Mouse (Mus musculus): Measurements from ENCODE around the gene St7. TPM values are rescaled to one million over a fixed set of nuclear protein-coding genes. Genes with fewer than 3 reads are reported as not detected.

The St7 gene
- polyA plus RNA-seq, 1 experiment from 2014 or later: 31.6 TPM

DNA sequence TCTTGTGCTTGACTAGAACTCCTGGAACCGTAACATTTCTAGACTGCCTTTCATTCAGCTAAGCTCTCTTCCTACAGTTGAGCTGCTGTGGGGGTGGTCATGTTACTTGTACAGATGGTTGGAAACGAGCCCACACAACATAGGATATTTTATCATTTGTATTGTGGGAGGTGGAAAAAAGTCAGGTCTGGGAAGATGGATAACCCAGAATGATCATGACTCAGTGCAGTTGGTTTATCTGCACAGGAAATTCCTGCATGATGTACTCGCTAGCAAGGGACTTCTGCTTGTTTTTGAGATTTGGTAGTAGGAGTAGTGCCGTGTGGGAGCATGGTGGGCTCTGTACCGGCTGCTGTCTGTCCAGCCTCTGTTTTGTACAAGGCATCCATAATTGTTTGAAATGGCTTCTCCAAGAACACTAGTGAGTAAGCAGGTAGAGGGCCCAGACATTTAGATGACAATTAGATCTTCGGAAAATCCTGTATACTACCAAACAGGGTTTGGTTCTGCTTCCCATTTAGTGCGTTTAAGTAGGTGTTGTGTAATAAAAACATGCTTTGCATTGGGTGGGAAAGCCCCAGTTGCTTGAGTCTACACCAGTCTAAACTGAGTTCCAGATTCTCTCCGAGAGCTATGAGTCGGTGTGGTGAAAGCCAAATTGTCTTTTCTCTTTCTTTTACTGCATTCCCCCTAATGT lies 71.4 kb downstream of the St7 start:
- Histone ChIP-seq H3K36me3 (ENCODE audit: control insufficient read depth, insufficient read depth, low read length) (no peaks in the 10 kb centered on the region), H3K9me3 (ENCODE audit: control insufficient read depth, low read length) (no peaks in the 10 kb centered on the region), H3K4me2 (ENCODE audit: low read length) (peak overlapping the region; percentile 27; the same call in 1 of the 2 replicates), H3K27ac (replicated peaks in 1 of 2; ENCODE audit: control insufficient read depth in 1 of 2, insufficient read depth in 1 of 2, low read depth in 2 of 2, low read length in 2 of 2) (peak overlapping the region; percentile 69 to 70), H3K4me3 (ENCODE audit: control insufficient read depth in 1 of 2, insufficient read depth in 1 of 2, low read depth in 1 of 2, low read length in 2 of 2) (no peak overlapping the region), H3K4me1 (ENCODE audit: control insufficient read depth in 2 of 2, insufficient read depth in 2 of 2, low read length in 2 of 2) (peaks cover 8 to 62% of the 10 kb centered on the region in 2 experiments), H3K9ac (ENCODE audit: low read length) (no peak overlapping the region), H3K27me3 (ENCODE audit: control insufficient read depth, insufficient read depth, low read length) (no peaks in the 10 kb centered on the region)
- WGBS: 57% methylated on average over 9 of the region's 9 CpGs
- ATAC-seq (ENCODE audit: insufficient number of reproducible peaks, insufficient read depth, low FRiP score, low read depth): peak; percentile 78

DNA sequence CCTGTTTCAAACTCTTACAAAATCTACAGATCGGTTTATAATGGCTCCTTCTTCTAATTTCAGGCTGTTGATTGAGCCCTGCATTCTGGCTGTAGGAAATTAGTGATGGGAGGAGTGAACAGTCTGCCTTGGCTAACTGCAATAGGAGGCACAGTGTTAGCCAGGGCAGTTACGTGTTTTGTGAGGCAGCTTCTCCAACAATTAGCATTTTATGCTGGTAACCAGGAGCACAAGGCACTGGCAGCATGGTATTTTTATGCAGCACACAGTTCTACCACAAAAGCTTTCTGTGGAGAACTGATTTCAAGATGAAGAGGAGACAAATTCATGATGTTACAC lies 71.9 kb downstream of the St7 start:
- Histone ChIP-seq H3K4me3 (ENCODE audit: control insufficient read depth in 1 of 2, insufficient read depth in 1 of 2, low read depth in 1 of 2, low read length in 2 of 2) (no peak overlapping the region), H3K27ac (replicated peaks in 1 of 2; ENCODE audit: control insufficient read depth in 1 of 2, insufficient read depth in 1 of 2, low read depth in 2 of 2, low read length in 2 of 2) (peak overlapping the region; percentile 69 to 70), H3K27me3 (ENCODE audit: control insufficient read depth, insufficient read depth, low read length) (no peaks in the 10 kb centered on the region), H3K9ac (ENCODE audit: low read length) (no peak overlapping the region), H3K36me3 (ENCODE audit: control insufficient read depth, insufficient read depth, low read length) (no peaks in the 10 kb centered on the region), H3K9me3 (ENCODE audit: control insufficient read depth, low read length) (no peaks in the 10 kb centered on the region), H3K4me1 (ENCODE audit: control insufficient read depth in 2 of 2, insufficient read depth in 2 of 2, low read length in 2 of 2) (peaks cover 7 to 62% of the 10 kb centered on the region in 2 experiments), H3K4me2 (ENCODE audit: low read length) (0 out of 2 replicates have a peak overlapping the region, but pooled peaks have one; percentile 1)
- no peak for ATAC-seq (ENCODE audit: insufficient number of reproducible peaks, insufficient read depth, low FRiP score, low read depth)
- 82% methylated on average over 2 of the region's 2 CpGs for WGBS

DNA sequence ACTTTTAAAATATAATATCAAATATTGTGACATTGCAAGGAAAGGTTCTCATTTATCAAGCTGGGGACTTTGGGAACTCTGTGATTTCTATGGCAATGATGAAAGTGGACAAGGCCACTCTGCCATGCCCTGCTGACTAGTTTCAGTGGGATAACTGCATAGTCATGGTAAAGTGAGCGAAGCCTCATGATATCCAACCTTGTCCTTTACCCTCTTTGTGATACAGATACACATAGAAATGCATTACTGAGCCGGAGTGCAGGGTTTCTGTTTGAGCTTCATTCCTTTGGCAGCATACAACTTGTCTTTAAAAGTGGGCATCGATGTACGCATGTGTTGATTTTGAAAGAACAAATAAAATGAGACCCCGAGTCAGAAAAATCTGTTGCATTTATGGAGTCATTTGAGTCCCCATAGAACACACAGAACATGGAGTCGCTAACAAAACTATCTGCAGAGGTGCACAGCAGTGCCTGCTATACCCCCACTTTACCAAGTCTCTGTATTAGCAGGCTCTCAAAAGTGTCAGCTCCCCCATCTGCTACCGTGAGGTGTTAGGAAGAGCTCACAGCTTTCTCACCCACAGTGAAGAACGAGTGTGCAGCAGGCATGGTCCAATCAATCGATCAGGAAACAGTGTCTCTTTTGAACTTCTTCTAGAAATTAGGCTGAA lies 77.4 kb downstream of the St7 start:
- Histone ChIP-seq H3K9me3 (ENCODE audit: control insufficient read depth, low read length) (no peaks in the 10 kb centered on the region), H3K4me3 (ENCODE audit: control insufficient read depth in 1 of 2, insufficient read depth in 1 of 2, low read depth in 1 of 2, low read length in 2 of 2) (no peak overlapping the region), H3K27me3 (ENCODE audit: control insufficient read depth, insufficient read depth, low read length) (no peaks in the 10 kb centered on the region), H3K27ac (replicated peaks in 1 of 2; ENCODE audit: control insufficient read depth in 1 of 2, insufficient read depth in 1 of 2, low read depth in 2 of 2, low read length in 2 of 2) (peak overlapping the region; percentile 36 to 47; a peak in 3 of 4 replicates), H3K9ac (ENCODE audit: low read length) (peak overlapping the region; percentile 36), H3K4me2 (ENCODE audit: low read length) (peak overlapping the region; percentile 42), H3K4me1 (ENCODE audit: control insufficient read depth in 2 of 2, insufficient read depth in 2 of 2, low read length in 2 of 2) (peaks cover 12 to 43% of the 10 kb centered on the region in 2 experiments), H3K36me3 (ENCODE audit: control insufficient read depth, insufficient read depth, low read length) (no peaks in the 10 kb centered on the region)
- ATAC-seq (ENCODE audit: insufficient number of reproducible peaks, insufficient read depth, low FRiP score, low read depth): no peak
- 65% methylated on average over 9 of the region's 9 CpGs for WGBS

DNA sequence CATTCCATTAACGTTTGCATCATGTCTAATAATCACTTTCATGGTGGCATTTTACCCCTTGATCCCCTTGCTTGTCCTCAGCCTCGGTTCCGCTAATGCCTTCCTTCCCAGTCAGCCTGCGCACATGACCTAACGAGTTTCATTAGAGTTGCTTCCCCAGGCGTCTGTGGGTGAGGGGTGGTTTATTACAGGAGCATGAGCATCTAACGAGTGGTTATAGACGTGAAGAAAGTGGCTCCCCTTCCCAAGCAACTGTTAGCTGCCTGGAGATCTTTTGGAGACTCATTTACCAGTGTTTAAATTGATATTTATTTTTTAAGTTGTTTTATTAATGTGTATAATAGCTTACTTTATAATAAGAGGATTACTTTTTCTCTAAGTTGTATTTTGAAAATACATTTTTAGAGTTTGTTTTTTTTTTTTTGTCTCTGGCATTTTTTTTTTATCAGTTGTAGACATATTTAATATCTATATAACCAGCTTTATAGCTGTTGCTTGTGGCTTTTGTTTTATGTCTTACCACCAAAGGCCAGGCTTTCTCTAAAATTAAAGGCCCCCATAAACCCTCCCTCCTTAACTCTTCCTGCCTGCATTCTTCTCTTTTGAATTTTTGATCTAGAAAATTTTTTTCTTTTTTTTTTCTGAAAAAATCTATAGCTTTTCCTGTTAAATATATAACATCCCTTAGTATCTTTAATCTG lies 78.1 kb downstream of the St7 start:
- 38% methylated on average over 8 of the region's 8 CpGs for WGBS
- Histone ChIP-seq H3K9me3 (ENCODE audit: control insufficient read depth, low read length) (no peaks in the 10 kb centered on the region), H3K9ac (ENCODE audit: low read length) (peak overlapping the region; percentile 36; the same call in 1 of the 2 replicates), H3K4me2 (ENCODE audit: low read length) (peak overlapping the region; percentile 42), H3K27ac (replicated peaks in 1 of 2; ENCODE audit: control insufficient read depth in 1 of 2, insufficient read depth in 1 of 2, low read depth in 2 of 2, low read length in 2 of 2) (peak overlapping the region; percentile 36 to 47; a peak in 2 of 4 replicates), H3K4me1 (ENCODE audit: control insufficient read depth in 2 of 2, insufficient read depth in 2 of 2, low read length in 2 of 2) (peaks cover 12 to 37% of the 10 kb centered on the region in 2 experiments), H3K4me3 (ENCODE audit: control insufficient read depth in 1 of 2, insufficient read depth in 1 of 2, low read depth in 1 of 2, low read length in 2 of 2) (no peak overlapping the region), H3K36me3 (ENCODE audit: control insufficient read depth, insufficient read depth, low read length) (no peaks in the 10 kb centered on the region), H3K27me3 (ENCODE audit: control insufficient read depth, insufficient read depth, low read length) (no peaks in the 10 kb centered on the region)
- ATAC-seq (ENCODE audit: insufficient number of reproducible peaks, insufficient read depth, low FRiP score, low read depth): no peak

DNA sequence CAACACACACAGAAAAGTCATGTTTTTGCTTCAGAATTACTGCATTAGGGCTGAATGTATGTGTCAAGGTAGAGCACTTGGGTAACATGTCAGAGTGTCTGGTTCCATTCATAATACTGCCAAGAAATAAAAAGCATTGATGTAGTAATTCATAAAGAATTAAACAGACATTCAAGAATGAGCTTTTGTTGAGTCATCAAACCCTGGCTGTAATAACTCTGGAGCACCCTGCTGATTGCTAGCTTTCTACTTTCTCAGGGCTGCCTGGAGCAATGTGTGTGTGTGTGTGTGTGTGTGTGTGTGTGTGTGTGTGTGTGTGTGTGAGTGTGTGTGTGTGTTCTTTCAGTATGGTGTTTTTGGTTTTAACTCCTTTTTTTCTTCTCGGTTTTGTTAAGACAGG lies 78.7 kb downstream of the St7 start:
- Histone ChIP-seq H3K4me3 (ENCODE audit: control insufficient read depth in 1 of 2, insufficient read depth in 1 of 2, low read depth in 1 of 2, low read length in 2 of 2) (no peak overlapping the region), H3K27ac (replicated peaks in 1 of 2; ENCODE audit: control insufficient read depth in 1 of 2, insufficient read depth in 1 of 2, low read depth in 2 of 2, low read length in 2 of 2) (no peak overlapping the region), H3K9ac (ENCODE audit: low read length) (no peak overlapping the region), H3K27me3 (ENCODE audit: control insufficient read depth, insufficient read depth, low read length) (no peaks in the 10 kb centered on the region), H3K4me1 (ENCODE audit: control insufficient read depth in 2 of 2, insufficient read depth in 2 of 2, low read length in 2 of 2) (peaks cover 12 to 33% of the 10 kb centered on the region in 2 experiments), H3K36me3 (ENCODE audit: control insufficient read depth, insufficient read depth, low read length) (no peaks in the 10 kb centered on the region), H3K9me3 (ENCODE audit: control insufficient read depth, low read length) (no peaks in the 10 kb centered on the region), H3K4me2 (ENCODE audit: low read length) (no peak overlapping the region)
- WGBS: 76% methylated on average over 1 of the region's 1 CpGs
- no peak for ATAC-seq (ENCODE audit: insufficient number of reproducible peaks, insufficient read depth, low FRiP score, low read depth)

DNA sequence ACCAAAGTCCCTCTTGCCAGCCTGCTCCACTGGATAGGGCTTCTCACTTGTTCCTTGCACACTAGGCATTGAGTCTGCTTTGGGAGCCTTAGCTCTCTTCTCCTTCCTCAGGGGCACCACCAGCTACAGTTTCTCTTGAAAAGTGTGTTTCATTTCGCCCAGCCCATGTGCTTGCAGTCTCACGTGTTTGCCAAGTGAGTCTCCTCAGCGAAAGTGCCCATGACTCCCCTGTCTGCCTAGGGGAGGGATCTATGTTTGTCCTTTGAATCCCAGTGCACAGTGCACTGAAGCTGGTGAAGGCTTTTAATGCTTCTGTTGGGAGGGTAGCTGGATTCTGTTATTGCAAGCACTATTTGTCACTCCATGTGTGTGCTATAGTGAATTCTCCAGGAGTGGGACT lies 79.8 kb downstream of the St7 start:
- peak overlapping the region; percentile 37 for H3K4me2 ChIP-seq (ENCODE audit: low read length)
- no peaks in the 10 kb centered on the region for H3K36me3 ChIP-seq (ENCODE audit: control insufficient read depth, insufficient read depth, low read length)
- peak overlapping the region; percentile 43 to 64; a peak in 1 of 4 replicates for H3K27ac ChIP-seq (replicated peaks in 1 of 2; ENCODE audit: control insufficient read depth in 1 of 2, insufficient read depth in 1 of 2, low read depth in 2 of 2, low read length in 2 of 2)
- H3K4me3 ChIP-seq (ENCODE audit: control insufficient read depth in 1 of 2, insufficient read depth in 1 of 2, low read depth in 1 of 2, low read length in 2 of 2): no peak overlapping the region
- ATAC-seq (ENCODE audit: insufficient number of reproducible peaks, insufficient read depth, low FRiP score, low read depth): 0 out of 2 replicates have a peak, but pooled peaks have one; percentile 34
- no peaks in the 10 kb centered on the region for H3K9me3 ChIP-seq (ENCODE audit: control insufficient read depth, low read length)
- H3K9ac ChIP-seq (ENCODE audit: low read length): no peak overlapping the region
- peaks cover 12 to 26% of the 10 kb centered on the region in 2 experiments for H3K4me1 ChIP-seq (ENCODE audit: control insufficient read depth in 2 of 2, insufficient read depth in 2 of 2, low read length in 2 of 2)
- 58% methylated on average over 3 of the region's 3 CpGs for WGBS
- no peaks in the 10 kb centered on the region for H3K27me3 ChIP-seq (ENCODE audit: control insufficient read depth, insufficient read depth, low read length)

DNA sequence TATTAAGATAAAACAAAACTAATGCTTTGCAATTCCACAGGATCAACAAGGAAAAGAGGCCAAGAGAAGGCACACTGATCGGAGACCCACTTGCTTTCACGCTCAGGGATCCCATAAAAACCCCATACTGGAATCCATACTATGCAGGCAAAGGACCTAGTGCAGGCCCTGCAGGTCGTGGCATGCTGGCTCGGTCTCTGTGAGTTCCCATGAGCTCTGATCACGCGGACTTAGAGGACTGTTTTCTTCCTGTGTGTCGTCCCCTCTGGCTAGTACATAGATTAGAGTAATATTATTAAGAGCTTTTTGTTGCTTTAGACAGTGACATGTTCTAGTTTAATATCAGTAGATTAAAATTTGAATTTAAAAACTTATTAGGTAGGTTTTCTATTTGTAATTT lies 83.3 kb downstream of the St7 start:
- Histone ChIP-seq H3K9ac (ENCODE audit: low read length) (no peak overlapping the region), H3K9me3 (ENCODE audit: control insufficient read depth, low read length) (no peaks in the 10 kb centered on the region), H3K4me2 (ENCODE audit: low read length) (no peak overlapping the region), H3K4me3 (ENCODE audit: control insufficient read depth in 1 of 2, insufficient read depth in 1 of 2, low read depth in 1 of 2, low read length in 2 of 2) (no peak overlapping the region), H3K4me1 (ENCODE audit: control insufficient read depth in 2 of 2, insufficient read depth in 2 of 2, low read length in 2 of 2) (peaks cover 7 to 16% of the 10 kb centered on the region in 2 experiments), H3K27me3 (ENCODE audit: control insufficient read depth, insufficient read depth, low read length) (no peaks in the 10 kb centered on the region), H3K27ac (replicated peaks in 1 of 2; ENCODE audit: control insufficient read depth in 1 of 2, insufficient read depth in 1 of 2, low read depth in 2 of 2, low read length in 2 of 2) (no peak overlapping the region), H3K36me3 (ENCODE audit: control insufficient read depth, insufficient read depth, low read length) (no peaks in the 10 kb centered on the region)
- 56% methylated on average over 7 of the region's 7 CpGs for WGBS
- no peak for ATAC-seq (ENCODE audit: insufficient number of reproducible peaks, insufficient read depth, low FRiP score, low read depth)
